Mouse (Mus musculus) hindbrain, embryonic 16.5 days (tissue): ENCODE measurements around the gene Peli3. TPM values are rescaled to one million over a fixed set of nuclear protein-coding genes. Genes with fewer than 3 reads are reported as not detected.
A peak's percentile ranks its signal among the peaks of the same experiment; 100 is the strongest.

Experiments used
- ATAC-seq: fragments of 200-750 bp; cut with Nextera tagmentation; 2 replicates; pipeline ENCODE4 v1.8.0; 2017; ENCODE audit warnings: moderate TSS enrichment, moderate library complexity
- H3K27ac ChIP-seq: fragments of 300-500 bp; sonication (generic); 2 replicates; pipeline ENCODE4 v1.5.1; 2014; ENCODE audit warnings: low read depth, mild to moderate bottlenecking, control low read depth, low read length, moderate library complexity
- H3K27me3 ChIP-seq: fragments of 300-500 bp; sonication (generic); replicated peaks from 2 replicates; pipeline ENCODE4 v1.6.1; 2014; ENCODE audit warnings: low read length; ENCODE audit not compliant: control insufficient read depth, insufficient read depth
- H3K36me3 ChIP-seq: fragments of 300-500 bp; sonication (generic); 2 replicates; pipeline ENCODE4 v1.6.1; 2014; ENCODE audit warnings: mild to moderate bottlenecking, low read length, moderate library complexity, mixed read lengths; ENCODE audit not compliant: control insufficient read depth, insufficient read depth
- H3K4me1 ChIP-seq: fragments of 300-500 bp; sonication (generic); 2 replicates; pipeline ENCODE4 v1.6.1; 2014; ENCODE audit warnings: low read depth, low read length; ENCODE audit not compliant: control insufficient read depth, insufficient read depth
- H3K4me2 ChIP-seq: fragments of 300-500 bp; sonication (generic); 2 replicates; pipeline ENCODE4 v1.6.1; 2014; ENCODE audit warnings: mild to moderate bottlenecking, low read length, control low read depth, moderate library complexity
- H3K4me3 ChIP-seq: fragments of 300-500 bp; sonication (generic); 2 replicates; pipeline ENCODE4 v1.5.1; 2014; ENCODE audit warnings: mild to moderate bottlenecking, low read length, control low read depth, moderate library complexity
- H3K9ac ChIP-seq: fragments of 300-500 bp; sonication (generic); 2 replicates; pipeline ENCODE4 v1.6.1; 2014; ENCODE audit warnings: low read depth, mild to moderate bottlenecking, control low read depth, low read length, moderate library complexity
- H3K9me3 ChIP-seq: fragments of 300-500 bp; sonication (generic); 2 replicates; pipeline ENCODE4 v1.6.1; 2014; ENCODE audit warnings: mild to moderate bottlenecking, low read length, moderate library complexity; ENCODE audit not compliant: control insufficient read depth
- WGBS: fragments of 180-500 bp; shearing (Covaris S2); extraction: QIAGEN DNeasy Blood & Tissue Kit; methylation state at CpG from one replicate; pipeline ENCODE4 v1.1.7; 2014; 5-methylcytosine and 5-hydroxymethylcytosine counted together
- polyA plus RNA-seq: library from polyadenylated mRNA; unstranded; fragments of >200 nt; fragmentation: Nextera tagmentation; extraction: Ambion mirVana; gene quantifications from 2 replicates; pipeline ENCODE4 v1.2.1, GENCODE M21; 2015

Peli3 gene
- polyA plus RNA-seq = 13.5 and 14.6 TPM in 2 replicates

DNA sequence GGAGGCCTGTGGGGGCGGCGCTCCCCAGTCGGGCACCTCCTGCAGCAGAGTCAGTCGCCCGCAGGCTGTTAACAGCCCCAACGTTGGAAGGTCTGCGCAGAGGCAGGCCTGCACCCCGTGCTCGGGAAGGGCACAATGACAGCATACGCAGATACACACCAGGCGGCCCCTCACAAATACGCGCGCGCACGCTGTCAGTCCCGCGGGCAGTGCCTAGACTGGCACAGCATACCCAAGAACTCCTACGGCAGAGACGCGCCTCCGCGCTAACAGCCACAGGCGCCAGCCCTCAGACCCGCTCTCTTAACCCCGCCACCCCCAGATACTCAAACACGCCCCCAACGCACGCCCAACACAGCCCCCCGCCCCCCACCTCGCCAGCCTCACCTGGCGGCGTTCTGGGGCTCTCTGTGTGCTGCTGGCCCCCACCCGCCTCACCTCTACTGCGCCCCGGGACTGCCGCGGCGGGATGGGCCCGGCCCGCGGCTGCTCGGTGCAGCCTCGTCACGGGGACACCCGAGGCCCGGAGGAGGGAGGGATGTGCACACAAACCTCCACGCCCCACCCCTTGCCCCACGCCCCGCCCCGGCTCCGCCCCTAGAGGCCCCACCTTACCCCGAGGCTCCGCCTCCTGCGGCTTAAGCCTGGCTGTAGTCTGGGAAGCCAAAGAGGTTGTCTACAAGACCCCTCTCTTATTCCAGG lies at the start of gene Peli3:
TSS of gene Peli3 (minus strand) at position 577 of the 702 bp plus-strand sequence.
- Histone ChIP-seq H3K27ac (peak within 1 kb of the TSS; percentile 79), H3K36me3 (no peaks in the 10 kb centered on the region), H3K4me1 (peaks cover 12% of the 10 kb centered on the region), H3K4me2 (peak within 1 kb of the TSS; percentile 80), H3K9me3 (no peaks in the 10 kb centered on the region), H3K4me3 (peak within 1 kb of the TSS; percentile 62), H3K9ac (peak within 1 kb of the TSS; percentile 77), H3K27me3 (no peaks in the 10 kb centered on the region)
- ATAC-seq = peak; percentile 96
- under 1% methylated on average over 49 of the region's 55 CpGs for WGBS

GRCm38 (mm10) chr19:4992371-4992770 lies 49.4 kb upstream of the Peli3 start:
- peaks cover 9% of the 10 kb centered on the region for H3K27me3 ChIP-seq
- no peak overlapping the region for H3K9ac ChIP-seq
- no peaks in the 10 kb centered on the region for H3K36me3 ChIP-seq
- no peaks in the 10 kb centered on the region for H3K9me3 ChIP-seq
- no peak overlapping the region for H3K4me3 ChIP-seq
- 15% methylated on average over 8 of the region's 8 CpGs for WGBS
- 0 out of 2 replicates have a peak overlapping the region, but pooled peaks have one; percentile 29 for H3K4me2 ChIP-seq
- no peak overlapping the region for H3K27ac ChIP-seq
- peaks cover 40% of the 10 kb centered on the region for H3K4me1 ChIP-seq
- ATAC-seq = no peak

GRCm38 (mm10) chr19:4990716-4991115 lies 47.8 kb upstream of the Peli3 start:
- Histone ChIP-seq H3K9ac (peak overlapping the region; percentile 55; the same call in 1 of the 2 replicates), H3K9me3 (no peaks in the 10 kb centered on the region), H3K27me3 (peaks cover 18% of the 10 kb centered on the region), H3K4me1 (peaks cover 40% of the 10 kb centered on the region), H3K4me3 (peak overlapping the region; percentile 56), H3K4me2 (peak overlapping the region; percentile 81), H3K36me3 (no peaks in the 10 kb centered on the region), H3K27ac (peak overlapping the region; percentile 78; the same call in 1 of the 2 replicates)
- 3% methylated on average over 12 of the region's 22 CpGs for WGBS
- ATAC-seq = no peak

DNA sequence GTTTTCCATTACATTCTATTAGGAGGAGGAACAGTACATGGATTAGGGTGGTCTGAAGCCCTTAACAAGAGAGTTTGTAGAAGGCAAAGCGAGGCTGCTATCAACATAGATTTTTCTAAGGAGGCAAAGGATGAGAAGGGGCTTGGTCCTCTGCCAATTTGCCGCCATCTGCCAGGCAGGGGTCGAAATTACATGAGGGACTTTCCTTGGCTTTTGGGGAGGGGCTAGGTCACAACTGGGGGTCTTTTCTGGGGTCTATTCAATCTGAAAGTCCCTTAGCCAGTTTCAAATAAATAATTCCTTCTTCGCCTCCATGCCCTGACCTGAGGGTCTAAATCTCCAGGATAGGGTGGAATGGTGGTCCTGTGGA lies 47.3 kb upstream of the Peli3 start, which contains the start of gene Npas4:
TSS of gene Npas4 (minus strand) at position 61 of the 370 bp plus-strand sequence.
- H3K4me2 ChIP-seq = peak within 1 kb of the TSS; percentile 81
- no peaks in the 10 kb centered on the region for H3K9me3 ChIP-seq
- peak within 1 kb of the TSS; percentile 56 for H3K4me3 ChIP-seq
- H3K27ac ChIP-seq = peak within 1 kb of the TSS; percentile 78
- H3K4me1 ChIP-seq = peaks cover 40% of the 10 kb centered on the region
- peaks cover 18% of the 10 kb centered on the region for H3K27me3 ChIP-seq
- peak within 1 kb of the TSS; percentile 70 for H3K9ac ChIP-seq
- no peak for ATAC-seq
- whole genome bisulfite sequencing = 19% methylated on average over 4 of the region's 4 CpGs
- H3K36me3 ChIP-seq = no peaks in the 10 kb centered on the region

- Histone ChIP-seq H3K4me2 (peak overlapping the region; percentile 81), H3K9ac (peak overlapping the region; percentile 70), H3K4me1 (peaks cover 37% of the 10 kb centered on the region), H3K9me3 (no peaks in the 10 kb centered on the region), H3K27me3 (peaks cover 24% of the 10 kb centered on the region), H3K27ac (peak overlapping the region; percentile 78), H3K4me3 (peak overlapping the region; percentile 56), H3K36me3 (no peaks in the 10 kb centered on the region)
- 11% methylated on average over 45 of the region's 47 CpGs for WGBS
- peak; percentile 83 for ATAC-seq
These were observed 46.7 kb upstream of the Peli3 start for GRCm38 (mm10) chr19:4989434-4990255.

GRCm38 (mm10) chr19:4989013-4989412 lies 46.1 kb upstream of the Peli3 start:
- H3K9ac ChIP-seq = peak overlapping the region; percentile 70
- peak overlapping the region; percentile 81 for H3K4me2 ChIP-seq
- peak overlapping the region; percentile 56 for H3K4me3 ChIP-seq
- H3K27me3 ChIP-seq = peaks cover 30% of the 10 kb centered on the region
- ATAC-seq = 0 out of 2 replicates have a peak, but pooled peaks have one; percentile 1
- H3K27ac ChIP-seq = no peak overlapping the region
- peaks cover 34% of the 10 kb centered on the region for H3K4me1 ChIP-seq
- H3K9me3 ChIP-seq = no peaks in the 10 kb centered on the region
- no peaks in the 10 kb centered on the region for H3K36me3 ChIP-seq
- WGBS = 2% methylated on average over 13 of the region's 13 CpGs

GRCm38 (mm10) chr19:4981767-4982166 lies 38.8 kb upstream of the Peli3 start:
- no peak; the same call in 1 of the 2 replicates for ATAC-seq

DNA sequence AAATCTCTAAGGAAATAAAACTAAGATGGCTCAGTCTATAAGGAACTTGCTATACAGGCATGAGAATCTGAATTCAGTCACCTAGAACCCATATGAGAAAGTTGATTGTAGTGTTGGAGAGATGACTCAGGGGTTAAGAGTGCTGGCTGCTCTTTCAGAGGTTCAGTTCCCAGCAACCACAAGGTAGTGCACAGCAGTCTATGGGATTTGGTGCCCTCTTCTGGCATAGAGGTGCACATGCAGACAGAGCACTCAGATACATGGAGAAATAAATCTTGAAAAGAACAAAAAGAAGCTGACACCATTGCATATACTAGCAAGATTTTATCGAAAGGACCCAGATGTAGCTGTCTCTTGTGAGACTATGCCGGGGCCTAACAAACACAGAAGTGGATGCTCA lies 25.3 kb upstream of the Peli3 start:
- H3K4me3 ChIP-seq = no peak overlapping the region

More at GRCm38 (mm10) chr19:4981767-4982166, 38.8 kb upstream of the Peli3 start:
- Histone ChIP-seq H3K4me2 (no peak overlapping the region), H3K9me3 (no peaks in the 10 kb centered on the region), H3K27me3 (peaks cover 27% of the 10 kb centered on the region), H3K4me1 (no peaks in the 10 kb centered on the region), H3K9ac (no peak overlapping the region), H3K36me3 (no peaks in the 10 kb centered on the region), H3K27ac (no peak overlapping the region), H3K4me3 (no peak overlapping the region)

More for the DNA sequence above, 25.3 kb upstream of the Peli3 start:
- H3K9me3 ChIP-seq = no peaks in the 10 kb centered on the region
- H3K9ac ChIP-seq = no peak overlapping the region
- H3K27me3 ChIP-seq = no peaks in the 10 kb centered on the region
- H3K4me2 ChIP-seq = no peak overlapping the region
- H3K27ac ChIP-seq = no peak overlapping the region
- H3K4me1 ChIP-seq = no peaks in the 10 kb centered on the region; the same call in 1 of the 2 replicates
- 77% methylated on average over 2 of the region's 2 CpGs for WGBS
- peaks cover 18% of the 10 kb centered on the region for H3K36me3 ChIP-seq
- no peak for ATAC-seq
